15 mouse cellular contexts compared by ENCODE assay signal in genomic region chr2:160770871-160771270, GRCm38 (mm10).
"Had no signal": no experiment of that assay in that cellular context is flagged by ENCODE, and none has a peak within 500 bp of the region (broad histone marks: within the 10 kb centered on the region; RNA-seq: fewer than 3 reads in every experiment).

No protein-coding gene starts in this region.

- H3K4me1 ChIP-seq: limb, embryonic 10.5 days; liver, embryonic 15.5 days; midbrain, embryonic 10.5 days; midbrain, embryonic 15.5 days; neural tube, embryonic 13.5 days had no signal

- H3K27ac ChIP-seq: limb, embryonic 10.5 days; liver, embryonic 15.5 days; midbrain, embryonic 10.5 days; midbrain, embryonic 15.5 days; neural tube, embryonic 13.5 days had no signal

- ATAC-seq: lung, postnatal 0 days; midbrain, embryonic 15.5 days had no signal

- H3K9ac ChIP-seq: liver, embryonic 15.5 days; midbrain, embryonic 15.5 days; neural tube, embryonic 13.5 days had no signal

- H3K9me3 ChIP-seq: limb, embryonic 10.5 days; liver, embryonic 15.5 days; midbrain, embryonic 10.5 days; midbrain, embryonic 15.5 days; neural tube, embryonic 13.5 days had no signal

- H3K4me2 ChIP-seq: liver, embryonic 11.5 days; liver, embryonic 15.5 days; midbrain, embryonic 15.5 days; neural tube, embryonic 13.5 days had no signal

- H3K27me3 ChIP-seq: liver, embryonic 15.5 days; midbrain, embryonic 15.5 days; neural tube, embryonic 13.5 days had no signal

- H3K4me3 ChIP-seq: limb, embryonic 10.5 days; liver, embryonic 15.5 days; midbrain, embryonic 10.5 days; midbrain, embryonic 15.5 days; neural tube, embryonic 13.5 days had no signal

- H3K36me3 ChIP-seq: liver, embryonic 15.5 days; midbrain, embryonic 15.5 days had no signal

- DNase-seq: kidney, adult 8-10 months; lung, adult 2 months; lung, postnatal 36 days; retina, postnatal 1 day; right cerebral cortex, postnatal 4 days; spleen, adult 18-20 months; thymus, adult 18-20 months; thymus, postnatal 14 days had no signal
